Mouse (Mus musculus): ENCODE data around the gene Gm10428.

Gm10428 gene

DNA sequence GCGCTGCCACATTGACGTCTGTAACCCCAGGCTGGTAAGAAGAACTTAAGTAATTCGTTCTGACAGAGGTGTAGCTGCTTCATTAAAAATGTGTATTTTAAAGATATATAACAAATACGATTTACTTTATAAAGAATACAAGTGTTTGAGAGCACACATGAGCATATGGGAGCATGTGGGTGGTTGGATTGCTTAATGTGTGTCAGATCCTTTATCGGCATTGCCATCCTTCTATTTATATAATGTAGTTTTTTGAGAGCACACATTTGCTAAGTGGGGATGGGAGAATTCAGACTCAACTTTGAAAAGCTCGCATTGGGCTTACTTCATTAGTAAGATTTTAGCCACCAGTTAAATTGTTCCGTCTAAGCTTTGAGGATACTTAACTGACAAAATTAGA lies 23.6 kb downstream of the Gm10428 start:
- DNase-seq (ENCODE audit: low read depth in 2 of 2, low spot score in 2 of 2) = no peak

DNA sequence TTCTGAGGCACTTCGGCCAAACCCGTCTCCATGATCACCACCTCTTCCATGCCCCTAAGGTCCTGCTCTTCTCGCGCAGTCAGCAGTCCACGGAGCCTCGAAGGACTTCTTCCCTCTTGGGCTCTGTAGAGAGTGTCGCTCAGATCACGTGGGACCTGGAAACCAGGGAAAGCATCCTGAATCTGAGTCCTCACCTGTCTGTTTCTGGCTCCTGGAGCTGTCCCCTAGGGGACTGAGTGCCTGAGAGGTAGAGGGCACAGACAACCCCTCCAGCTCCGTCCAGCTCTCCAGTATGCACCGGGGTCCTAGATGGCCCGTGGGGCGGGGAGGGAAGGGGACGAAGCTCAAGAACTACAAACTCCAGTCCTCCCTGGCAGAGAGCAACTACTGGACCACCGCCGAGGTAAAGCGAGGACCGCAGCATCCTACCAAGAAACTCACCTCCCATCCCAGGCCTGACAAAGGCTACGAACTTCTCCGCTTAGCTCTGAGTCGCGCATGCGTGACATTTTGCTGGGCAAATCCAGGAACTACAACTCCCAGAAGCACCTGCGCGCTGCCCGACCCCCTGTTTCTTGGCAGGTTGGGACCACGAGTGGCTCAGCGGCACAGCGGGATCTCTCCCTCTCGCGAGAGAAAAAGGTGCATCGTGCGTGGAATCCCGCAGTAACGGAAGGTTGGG lies 36.2 kb downstream of the Gm10428 start, which contains the start of gene Zfp286:
Gene Zfp286 (minus strand): TSS at position 528 of the 682 bp plus-strand sequence.
- peak; percentile 79 to 83 for DNase-seq (ENCODE audit: low read depth in 2 of 2, low spot score in 2 of 2)

DNA sequence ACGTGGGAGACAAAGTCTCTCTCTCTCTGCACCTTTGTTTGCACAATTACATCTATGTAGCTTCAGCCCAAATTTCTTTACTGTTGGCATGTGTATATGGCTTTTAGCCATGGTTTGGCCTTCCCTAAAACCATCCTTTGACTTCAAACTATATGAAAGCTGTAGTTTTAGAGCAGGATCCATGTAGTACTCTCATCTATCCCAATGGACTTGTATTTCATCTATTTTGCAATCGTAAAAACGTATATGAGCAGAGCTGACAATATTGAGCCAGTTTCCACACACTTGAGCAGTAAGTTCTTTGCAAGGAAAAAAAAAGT lies 36.7 kb downstream of the Gm10428 start:
- DNase-seq (ENCODE audit: low read depth in 2 of 2, low spot score in 2 of 2) = no peak
